Mouse (Mus musculus) kidney, embryonic 16.5 days (tissue): ENCODE data around the gene Odf3l2. TPM values are rescaled to one million over a fixed set of nuclear protein-coding genes. Genes with fewer than 3 reads are reported as not detected.

Experiments
- ATAC-seq: fragments of 200-750 bp; cut with Nextera tagmentation; 2 replicates; pipeline ENCODE4 v1.8.0; 2017; ENCODE audit warnings: moderate TSS enrichment; ENCODE audit not compliant: low FRiP score, low TSS enrichment
- H3K27ac ChIP-seq: fragments of 300-500 bp; sonication (generic); 2 replicates; pipeline ENCODE4 v1.5.1; 2014; ENCODE audit warnings: low read length
- H3K27me3 ChIP-seq: fragments of 300-500 bp; sonication (generic); 2 replicates; pipeline ENCODE4 v1.6.1; 2014; ENCODE audit warnings: low read length, control low read depth, mixed read lengths; ENCODE audit not compliant: insufficient read depth
- H3K36me3 ChIP-seq: fragments of 300-500 bp; sonication (generic); 2 replicates; pipeline ENCODE4 v1.6.1; 2014; ENCODE audit warnings: low read length, control low read depth, mixed read lengths; ENCODE audit not compliant: insufficient read depth
- H3K4me1 ChIP-seq: fragments of 300-500 bp; sonication (generic); 2 replicates; pipeline ENCODE4 v1.6.1; 2014; ENCODE audit warnings: low read length, control low read depth, mixed read lengths; ENCODE audit not compliant: insufficient read depth
- H3K4me2 ChIP-seq: fragments of 300-500 bp; sonication (generic); replicated peaks from 2 replicates; pipeline ENCODE4 v1.6.1; 2014; ENCODE audit warnings: low read depth, low read length
- H3K4me3 ChIP-seq: fragments of 300-500 bp; sonication (generic); 2 replicates; pipeline ENCODE4 v1.5.1; 2014; ENCODE audit warnings: mild to moderate bottlenecking, low read length
- H3K9ac ChIP-seq: fragments of 300-500 bp; sonication (generic); replicated peaks from 2 replicates; pipeline ENCODE4 v1.6.1; 2014; ENCODE audit warnings: low read length
- H3K9me3 ChIP-seq: fragments of 300-500 bp; sonication (generic); 2 replicates; pipeline ENCODE4 v1.6.1; 2016; ENCODE audit warnings: low read length, control low read depth
- WGBS: fragments of 180-500 bp; shearing (Covaris S2); extraction: QIAGEN DNeasy Blood & Tissue Kit; methylation state at CpG from one replicate; pipeline ENCODE4 v1.1.7; 2014; 5-methylcytosine and 5-hydroxymethylcytosine counted together
- polyA plus RNA-seq: library from polyadenylated mRNA; unstranded; fragments of >200 nt; fragmentation: Nextera tagmentation; extraction: Ambion mirVana; gene quantifications from 2 replicates; pipeline ENCODE4 v1.2.1, GENCODE M21; 2015

Odf3l2 gene
- polyA plus RNA-seq, 1 experiment from 2014 or later: not detected

- no peaks in the 10 kb centered on the region for H3K36me3 ChIP-seq
- 50% methylated on average over 6 of the region's 6 CpGs for WGBS
- ATAC-seq: no peak
Measured at GRCm38 (mm10) chr10:79594111-79594510, 51.4 kb downstream of the Odf3l2 start.

GRCm38 (mm10) chr10:79590702-79591101 lies 54.8 kb downstream of the Odf3l2 start:
- Histone ChIP-seq H3K9ac (no peak overlapping the region), H3K4me1 (no peaks in the 10 kb centered on the region), H3K4me3 (no peak overlapping the region), H3K4me2 (no peak overlapping the region), H3K27me3 (no peaks in the 10 kb centered on the region), H3K36me3 (no peaks in the 10 kb centered on the region), H3K27ac (no peak overlapping the region), H3K9me3 (no peaks in the 10 kb centered on the region)
- no peak for ATAC-seq
- 96% methylated on average over 1 of the region's 1 CpGs for WGBS

More at GRCm38 (mm10) chr10:79594111-79594510, 51.4 kb downstream of the Odf3l2 start:
- H3K4me3 ChIP-seq: no peak overlapping the region
- no peak overlapping the region for H3K4me2 ChIP-seq
- no peaks in the 10 kb centered on the region for H3K9me3 ChIP-seq
- no peaks in the 10 kb centered on the region for H3K4me1 ChIP-seq
- H3K9ac ChIP-seq: no peak overlapping the region
- H3K27ac ChIP-seq: no peak overlapping the region
- no peaks in the 10 kb centered on the region; the same call in 1 of the 2 replicates for H3K27me3 ChIP-seq

Other genes starting within 250 kb of the Odf3l2 start
- not detected in 2 replicates for gene Vmn2r83, start 177.0 kb downstream of the Odf3l2 start, polyA plus RNA-seq
- gene Plpp2, start 111.9 kb downstream of the Odf3l2 start, polyA plus RNA-seq: 53.6 and 58.1 TPM in 2 replicates
- gene Mier2, start 90.5 kb downstream of the Odf3l2 start, polyA plus RNA-seq: 56.2 and 60.1 TPM in 2 replicates
- gene Theg, start 58.4 kb downstream of the Odf3l2 start, polyA plus RNA-seq: not detected in 2 replicates
- 0.04 TPM in 2 replicates for gene C2cd4c, start 31.7 kb downstream of the Odf3l2 start, polyA plus RNA-seq
- 5.3 and 9.0 TPM in 2 replicates for gene Shc2, start 7.8 kb downstream of the Odf3l2 start, polyA plus RNA-seq
- 2.3 and 2.5 TPM in 2 replicates for gene Madcam1, start 18.8 kb upstream of the Odf3l2 start, polyA plus RNA-seq
- 84.2 and 87.0 TPM in 2 replicates for gene Tpgs1, start 23.6 kb upstream of the Odf3l2 start, polyA plus RNA-seq
- gene Cdc34, start 36.5 kb upstream of the Odf3l2 start, polyA plus RNA-seq: 81.2 and 92.3 TPM in 2 replicates
- gene Gzmm, start 43.3 kb upstream of the Odf3l2 start, polyA plus RNA-seq: 0.75 and 0.81 TPM in 2 replicates
- 954 and 1,048 TPM in 2 replicates for gene Bsg, start 58.8 kb upstream of the Odf3l2 start, polyA plus RNA-seq
- gene Hcn2, start 70.9 kb upstream of the Odf3l2 start, polyA plus RNA-seq: 0.05 and 0.12 TPM in 2 replicates
- 60.9 and 63.8 TPM in 2 replicates for gene Polrmt, start 100.8 kb upstream of the Odf3l2 start, polyA plus RNA-seq
- 0.14 and 0.39 TPM in 2 replicates for gene Fgf22, start 109.3 kb upstream of the Odf3l2 start, polyA plus RNA-seq
- gene Rnf126, start 121.2 kb upstream of the Odf3l2 start, polyA plus RNA-seq: 66.4 and 77.0 TPM in 2 replicates
- gene Fstl3, start 131.5 kb upstream of the Odf3l2 start, polyA plus RNA-seq: 23.9 and 26.4 TPM in 2 replicates
- not detected in 2 replicates for gene Prss57, start 145.2 kb upstream of the Odf3l2 start, polyA plus RNA-seq
- gene Palm, start 147.8 kb upstream of the Odf3l2 start, polyA plus RNA-seq: 190 and 194 TPM in 2 replicates
- gene Misp, start 175.3 kb upstream of the Odf3l2 start, polyA plus RNA-seq: 18.2 and 18.5 TPM in 2 replicates
- gene Ptbp1, start 208.7 kb upstream of the Odf3l2 start, polyA plus RNA-seq: 431 and 491 TPM in 2 replicates
- 7.9 and 8.2 TPM in 2 replicates for gene Prtn3, start 228.7 kb upstream of the Odf3l2 start, polyA plus RNA-seq
- 72.7 and 78.6 TPM in 2 replicates for gene Plppr3, start 228.9 kb upstream of the Odf3l2 start, polyA plus RNA-seq
- gene Elane, start 240.5 kb upstream of the Odf3l2 start, polyA plus RNA-seq: 0.60 and 0.76 TPM in 2 replicates
- gene Cfd, start 245.1 kb upstream of the Odf3l2 start, polyA plus RNA-seq: not detected in 2 replicates